Mouse (Mus musculus): ENCODE results near the gene Atp6v0c.
"Not testable (repeated sequence)": the region's sequence is repeated elsewhere in the genome, so short reads cannot be mapped to it uniquely, and the experiment has no call there.

The Atp6v0c gene

GRCm38 (mm10) chr17:24157121-24157520, 12.4 kb downstream of the Atp6v0c start:
- in situ Hi-C loops (cut with MboI), result no loop called here

- in situ Hi-C loops (cut with MboI), result no loop called here
These were observed 13.1 kb downstream of the Atp6v0c start for GRCm38 (mm10) chr17:24156394-24156793.

- in situ Hi-C loops (cut with MboI), result no loop called here
These were observed 13.8 kb downstream of the Atp6v0c start for GRCm38 (mm10) chr17:24155742-24156141.

GRCm38 (mm10) chr17:24154463-24154862, 15.0 kb downstream of the Atp6v0c start:
- in situ Hi-C loops (cut with MboI), result no loop called here

GRCm38 (mm10) chr17:24151890-24152563, 17.5 kb downstream of the Atp6v0c start:
- in situ Hi-C loops (cut with MboI), result no loop called here

GRCm38 (mm10) chr17:24151382-24151781, 18.1 kb downstream of the Atp6v0c start:
- in situ Hi-C loops (cut with MboI), result no loop called here

- in situ Hi-C loops (cut with MboI), result no loop called here
These were observed 18.7 kb downstream of the Atp6v0c start, which contains the start of gene Pdpk1 for GRCm38 (mm10) chr17:24150824-24151223. Gene Pdpk1, minus strand, starts transcription at chr17:24150924.

- in situ Hi-C loops (cut with MboI), result no loop called here
These were observed 20.1 kb downstream of the Atp6v0c start for GRCm38 (mm10) chr17:24149421-24149820.

- in situ Hi-C loops (cut with MboI), result no loop called here
These were observed 26.6 kb downstream of the Atp6v0c start for GRCm38 (mm10) chr17:24142897-24143296.

- in situ Hi-C loops (cut with MboI), result no loop called here
These were observed 28.0 kb downstream of the Atp6v0c start for GRCm38 (mm10) chr17:24141425-24141920.

GRCm38 (mm10) chr17:24140845-24141424, 28.6 kb downstream of the Atp6v0c start:
- in situ Hi-C loops (cut with MboI), result no loop called here

GRCm38 (mm10) chr17:24139968-24140367, 29.5 kb downstream of the Atp6v0c start:
- in situ Hi-C loops (cut with MboI), result no loop called here

GRCm38 (mm10) chr17:24139256-24139655, 30.2 kb downstream of the Atp6v0c start:
- in situ Hi-C loops (cut with MboI), result no loop called here

- in situ Hi-C loops (cut with MboI), result no loop called here
These were observed 32.1 kb downstream of the Atp6v0c start for GRCm38 (mm10) chr17:24137226-24137880.

GRCm38 (mm10) chr17:24134062-24134461, 35.4 kb downstream of the Atp6v0c start:
- in situ Hi-C loops (cut with MboI), result no loop called here

GRCm38 (mm10) chr17:24132919-24133318, 36.6 kb downstream of the Atp6v0c start:
- in situ Hi-C loops (cut with MboI), result not testable (repeated sequence)

- in situ Hi-C loops (cut with MboI), result no loop called here
These were observed 37.9 kb downstream of the Atp6v0c start for GRCm38 (mm10) chr17:24131570-24131969.

GRCm38 (mm10) chr17:24129246-24129645, 40.3 kb downstream of the Atp6v0c start:
- in situ Hi-C loops (cut with MboI), result not testable (repeated sequence)

- in situ Hi-C loops (cut with MboI), result no loop called here
These were observed 41.9 kb downstream of the Atp6v0c start for GRCm38 (mm10) chr17:24127592-24127991.

GRCm38 (mm10) chr17:24126801-24127200, 42.7 kb downstream of the Atp6v0c start:
- in situ Hi-C loops (cut with MboI), result no loop called here

GRCm38 (mm10) chr17:24119446-24119845, 50.1 kb downstream of the Atp6v0c start:
- in situ Hi-C loops (cut with MboI), result no loop called here
